Mouse (Mus musculus) adrenal gland, postnatal 10 days (tissue): ENCODE results near the gene Fam171b. TPM values are rescaled to one million over a fixed set of nuclear protein-coding genes. Genes with fewer than 3 reads are reported as not detected.

ENCODE experiments used
- DNase-seq: peaks from one replicate; pipeline ENCODE4 v3.0.0; 2021; ENCODE audit warnings: mixed read lengths
- total RNA-seq, 2 experiments: library from RNA; stranded (reverse); gene quantifications; 2 replicates each; pipeline ENCODE4 v1.2.3; 2021

Gene Fam171b
- total RNA-seq, 2 experiments from 2014 or later: 4.0 to 5.8 TPM

DNA sequence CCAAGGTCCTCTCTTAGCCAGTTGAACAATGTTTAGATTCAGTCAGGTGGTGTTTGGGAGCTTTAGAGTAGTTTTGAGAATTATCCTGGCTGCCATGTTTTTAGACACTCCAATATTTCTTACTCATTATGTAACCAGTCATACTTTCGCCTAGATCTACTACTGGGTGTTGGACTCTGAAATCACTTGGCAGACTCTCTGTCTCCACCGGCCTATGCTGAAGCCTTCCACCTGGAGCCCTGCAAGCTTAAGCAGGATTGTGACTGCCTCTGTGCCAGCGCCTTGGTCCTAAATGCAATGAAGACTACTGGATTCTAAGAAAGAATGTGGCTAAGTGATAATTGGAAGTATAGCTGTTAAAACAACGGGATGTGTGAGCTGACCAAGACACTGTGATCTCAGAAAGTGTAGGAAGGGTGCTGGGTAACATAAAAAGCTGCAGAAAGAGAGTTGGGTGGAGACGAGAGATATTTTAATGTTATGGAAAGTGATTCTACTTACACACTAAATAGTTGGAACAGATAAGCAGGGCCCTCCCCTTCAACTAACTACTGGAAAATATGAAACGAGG lies 71.5 kb downstream of the Fam171b start:
- DNase-seq: no peak

GRCm38 (mm10) chr2:83893701-83894100 lies 81.3 kb downstream of the Fam171b start:
- no peak for DNase-seq

GRCm38 (mm10) chr2:83901896-83902540 lies 89.6 kb downstream of the Fam171b start:
- DNase-seq: no peak

- no peak for DNase-seq
These were observed 117.1 kb downstream of the Fam171b start for GRCm38 (mm10) chr2:83929478-83930088.

Other genes with a start within 250 kb of the Fam171b start
- gene Zc3h15, start 168.2 kb upstream of the Fam171b start, total RNA-seq: 10 to 100 TPM; 74.7 to 84.3 TPM
- 10 to 100 TPM; 72.8 to 77.2 TPM for gene Itgav, start 88.2 kb upstream of the Fam171b start, total RNA-seq
- not detected for gene Zswim2, start 128.6 kb downstream of the Fam171b start, total RNA-seq
- 1 to 10 TPM; 1.4 to 1.7 TPM for gene Gm13698, start 143.1 kb downstream of the Fam171b start, total RNA-seq
- gene Gm13693, start 148.9 kb downstream of the Fam171b start, total RNA-seq: 1 to 10 TPM; 1.4 to 1.7 TPM
- not detected for gene Gm13695, start 154.7 kb downstream of the Fam171b start, total RNA-seq
- gene Gm13696, start 160.5 kb downstream of the Fam171b start, total RNA-seq: 1 to 10 TPM; 1.4 to 1.7 TPM
- gene Gm13694, start 166.3 kb downstream of the Fam171b start, total RNA-seq: 1 to 10 TPM; 1.4 to 1.7 TPM
- 1 to 10 TPM; 1.4 to 1.7 TPM for gene Gm13697, start 172.1 kb downstream of the Fam171b start, total RNA-seq
- 1 to 10 TPM; 1.4 to 1.7 TPM for gene Gm13691, start 177.9 kb downstream of the Fam171b start, total RNA-seq